In the genomic region with DNA sequence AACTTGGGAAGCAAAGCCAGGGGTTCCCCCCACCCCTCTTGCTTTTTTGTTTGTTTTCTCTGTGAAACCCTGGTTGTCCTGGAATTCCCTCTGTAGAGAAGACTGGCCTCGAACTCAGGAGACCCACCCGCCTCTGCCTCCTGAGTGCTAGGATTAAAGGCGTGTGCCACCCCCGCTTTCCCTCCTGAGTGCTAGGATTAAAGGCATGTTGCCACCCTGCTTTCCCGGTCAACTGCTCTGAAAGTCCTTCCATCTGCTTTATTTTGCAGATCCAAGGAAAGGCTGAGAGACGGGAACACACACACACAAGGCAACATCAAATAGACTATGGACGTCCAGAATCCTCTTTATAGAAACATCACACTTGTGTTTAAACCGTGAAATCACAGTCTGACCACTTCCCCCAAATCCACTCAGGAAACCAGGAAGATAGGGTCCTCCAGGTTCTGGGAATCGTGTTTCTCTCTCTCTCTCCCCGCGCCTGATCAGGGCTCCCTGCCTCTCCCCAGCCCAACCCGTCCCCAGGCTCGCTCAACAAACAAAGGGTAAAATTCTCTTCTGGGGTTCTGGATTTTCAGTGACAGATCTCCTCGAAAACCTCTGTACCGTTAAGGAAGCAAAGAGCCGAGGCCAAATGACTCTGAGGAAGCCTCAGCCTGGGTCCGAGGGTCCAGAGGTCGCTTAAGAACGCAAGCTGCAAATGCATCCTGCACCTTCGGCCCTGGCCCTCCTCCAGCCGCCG, we compare ENCODE assay signal across 8 mouse cellular contexts. TPM values are rescaled to one million over a fixed set of nuclear protein-coding genes. Genes with fewer than 3 reads are reported as not detected.
DNase-seq lines count a peak whose midpoint lies in the region; ATAC-seq and TF ChIP-seq lines count a peak whose summit lies in the region.

No protein-coding gene starts in this region.

- no peaks in the 10 kb centered on the region for H3K9me3 ChIP-seq in lung, embryonic 14.5 days (ENCODE audit: low read depth, low read length)
- H3K9me3 ChIP-seq in neural tube, embryonic 13.5 days, result no peaks in the 10 kb centered on the region

- H3K27me3 ChIP-seq in lung, embryonic 14.5 days (ENCODE audit: insufficient read depth, low read length), result no peaks in the 10 kb centered on the region
- H3K27me3 ChIP-seq in neural tube, embryonic 13.5 days, result 0 out of 2 replicates have a peak, but pooled peaks cover 5% of the 10 kb centered on the region

- DNase-seq in lung, embryonic 14.5 days, result no peak
- DNase-seq in lung, adult 18-20 months, result no peak
- peak; percentile 14 for DNase-seq in induced T-regulatory cell, adult 2 months (ENCODE audit: low read depth)
- no peak for DNase-seq in right cerebral cortex, postnatal 4 days
- DNase-seq in adrenal gland, adult 2 months, result no peak
- DNase-seq in thymus, postnatal 4 days, result no peak

- 20% methylated on average over 22 of the region's 22 CpGs for WGBS in lung, embryonic 14.5 days
- 17% methylated on average over 22 of the region's 22 CpGs for WGBS in neural tube, embryonic 13.5 days

- TF ChIP-seq POLR2A in cortical plate, adult 2 months (IDR thresholded peaks at IDR 0.05; ENCODE audit: extremely low read depth, insufficient read depth, low read length), result no peak

- peaks cover 15% of the 10 kb centered on the region for H3K36me3 ChIP-seq in lung, embryonic 14.5 days (ENCODE audit: insufficient read depth)
- peaks cover 14% of the 10 kb centered on the region for H3K36me3 ChIP-seq in neural tube, embryonic 13.5 days

- no peak for TF ChIP-seq CTCF in lung, embryonic 14.5 days (IDR thresholded peaks at IDR 0.05; ENCODE audit: low read depth)
- TF ChIP-seq CTCF in cortical plate, adult 2 months (IDR thresholded peaks at IDR 0.05; ENCODE audit: extremely low read depth, insufficient read depth, low read length), result no peak

- peak; percentile 30 for ATAC-seq in lung, embryonic 14.5 days (ENCODE audit: insufficient read depth)
- peak; percentile 75 for ATAC-seq in neural tube, embryonic 13.5 days (ENCODE audit: low read depth)

- H3K9ac ChIP-seq in lung, embryonic 14.5 days, result peak overlapping the region; percentile 67
- H3K9ac ChIP-seq in neural tube, embryonic 13.5 days, result peak overlapping the region; percentile 89

- peak overlapping the region; percentile 96 for H3K27ac ChIP-seq in lung, embryonic 14.5 days (ENCODE audit: low read depth)
- H3K27ac ChIP-seq in cortical plate, adult 2 months (ENCODE audit: insufficient read depth, low read length), result peak overlapping the region; percentile 61
- H3K27ac ChIP-seq in neural tube, embryonic 13.5 days (replicated peaks), result peak overlapping the region; percentile 96

- 0 out of 2 replicates have a peak, but pooled peaks cover 6% of the 10 kb centered on the region for H3K4me1 ChIP-seq in lung, embryonic 14.5 days (ENCODE audit: insufficient read depth)
- H3K4me1 ChIP-seq in cortical plate, adult 2 months (ENCODE audit: control insufficient read depth, insufficient read depth, low read length), result peaks cover 1% of the 10 kb centered on the region; the same call in 1 of the 2 replicates
- H3K4me1 ChIP-seq in neural tube, embryonic 13.5 days (replicated peaks), result peaks cover 41% of the 10 kb centered on the region

- peak overlapping the region; percentile 88 for H3K4me2 ChIP-seq in lung, embryonic 14.5 days
- peak overlapping the region; percentile 92 for H3K4me2 ChIP-seq in neural tube, embryonic 13.5 days

- peak overlapping the region; percentile 82 for H3K4me3 ChIP-seq in lung, embryonic 14.5 days (ENCODE audit: low read depth, low read length)
- H3K4me3 ChIP-seq in cortical plate, adult 2 months (ENCODE audit: insufficient read depth, low read length), result peak overlapping the region; percentile 66
- H3K4me3 ChIP-seq in neural tube, embryonic 13.5 days, result peak overlapping the region; percentile 67

RNA-seq across cellular contexts. Expression of gene Glul, which starts 0.6 kb away (rescaled TPM):
- 90.6 and 97.0 TPM in 2 replicates for polyA plus RNA-seq in lung, embryonic 14.5 days (2014; fragmentation: Nextera tagmentation; extraction: Ambion mirVana)
- 2,520 and 2,775 TPM in 2 replicates for polyA plus RNA-seq in cortical plate, adult 2 months (2012; rRNA removed)
- 150 and 177 TPM in 2 replicates for polyA plus RNA-seq in neural tube, embryonic 13.5 days (2015; fragmentation: Nextera tagmentation; extraction: Ambion mirVana)
- 1,000 to 10,000 TPM; 1,004 to 1,607 TPM for total RNA-seq in adrenal gland, adult 2 months (2021)
- 279 and 350 TPM in 2 replicates for polyA plus RNA-seq in adrenal gland, adult 2 months (2012; rRNA removed)

RNA-seq across cellular contexts. Expression of gene Teddm2, which starts 0.9 kb away (rescaled TPM):
- 0.36 and 0.58 TPM in 2 replicates for polyA plus RNA-seq in lung, embryonic 14.5 days (2014; fragmentation: Nextera tagmentation; extraction: Ambion mirVana)
- 4.6 and 5.7 TPM in 2 replicates for polyA plus RNA-seq in cortical plate, adult 2 months (2012; rRNA removed)
- 1.1 and 1.4 TPM in 2 replicates for polyA plus RNA-seq in neural tube, embryonic 13.5 days (2015; fragmentation: Nextera tagmentation; extraction: Ambion mirVana)
- under 1 TPM; 0.29 to 0.52 TPM for total RNA-seq in adrenal gland, adult 2 months (2021)
- 0.19 and 0.24 TPM in 2 replicates for polyA plus RNA-seq in adrenal gland, adult 2 months (2012; rRNA removed)

RNA-seq across cellular contexts. Expression of gene Teddm1a, which starts 7.6 kb away (rescaled TPM):
- polyA plus RNA-seq in lung, embryonic 14.5 days (2014; fragmentation: Nextera tagmentation; extraction: Ambion mirVana), result not detected in 2 replicates
- polyA plus RNA-seq in cortical plate, adult 2 months (2012; rRNA removed), result not detected in 2 replicates
- polyA plus RNA-seq in neural tube, embryonic 13.5 days (2015; fragmentation: Nextera tagmentation; extraction: Ambion mirVana), result not detected in 2 replicates
- not detected for total RNA-seq in adrenal gland, adult 2 months (2021)
- not detected in 2 replicates for polyA plus RNA-seq in adrenal gland, adult 2 months (2012; rRNA removed)

RNA-seq across cellular contexts. Expression of gene Teddm1b, which starts 25.0 kb away (rescaled TPM):
- polyA plus RNA-seq in lung, embryonic 14.5 days (2014; fragmentation: Nextera tagmentation; extraction: Ambion mirVana), result 0.26 and 0.34 TPM in 2 replicates
- polyA plus RNA-seq in cortical plate, adult 2 months (2012; rRNA removed), result not detected in 2 replicates
- 0.29 and 0.39 TPM in 2 replicates for polyA plus RNA-seq in neural tube, embryonic 13.5 days (2015; fragmentation: Nextera tagmentation; extraction: Ambion mirVana)
- total RNA-seq in adrenal gland, adult 2 months (2021), result not detected
- not detected in 2 replicates for polyA plus RNA-seq in adrenal gland, adult 2 months (2012; rRNA removed)

RNA-seq across cellular contexts. Expression of gene Rgsl1, which starts 55.2 kb away (rescaled TPM):
- not detected in 2 replicates for polyA plus RNA-seq in lung, embryonic 14.5 days (2014; fragmentation: Nextera tagmentation; extraction: Ambion mirVana)
- polyA plus RNA-seq in cortical plate, adult 2 months (2012; rRNA removed), result 6.0 and 6.9 TPM in 2 replicates
- polyA plus RNA-seq in neural tube, embryonic 13.5 days (2015; fragmentation: Nextera tagmentation; extraction: Ambion mirVana), result 0.08 and 0.29 TPM in 2 replicates
- total RNA-seq in adrenal gland, adult 2 months (2021), result under 1 TPM in 1 of 2 experiments, not detected in 1; 0.28 TPM
- polyA plus RNA-seq in adrenal gland, adult 2 months (2012; rRNA removed), result 0.03 TPM in 1 of 2 replicates, not detected in the other
